Mouse (Mus musculus) left cerebral cortex, postnatal 10 days (tissue): ENCODE measurements at regions not wholly inside any gene's neighbourhood (a gene's known extent, or its start where the extent isn't known, plus 50 kb on each side); places are given as distances from the start of the nearest gene placed in this dataset.

Experiments used
- DNase-seq, 2 experiments: peaks; one replicate each; pipeline ENCODE4 v3.0.0; 2021 to 2022; ENCODE audit warnings: low spot score in 2 of 2, mixed read lengths in 1 of 2; ENCODE audit errors: extremely low spot score in 1 of 2
- intact Hi-C: fragments of 180-260 bp; cut with DNase I; formaldehyde crosslinking; loops from one replicate; pipeline ENCODE4 v1.15.1; 2025

- DNase-seq: no peak
- intact Hi-C loops: no loop called here
Measured at GRCm38 (mm10) chr13:93564902-93565301, 65.3 kb upstream of the Jmy start.

DNA sequence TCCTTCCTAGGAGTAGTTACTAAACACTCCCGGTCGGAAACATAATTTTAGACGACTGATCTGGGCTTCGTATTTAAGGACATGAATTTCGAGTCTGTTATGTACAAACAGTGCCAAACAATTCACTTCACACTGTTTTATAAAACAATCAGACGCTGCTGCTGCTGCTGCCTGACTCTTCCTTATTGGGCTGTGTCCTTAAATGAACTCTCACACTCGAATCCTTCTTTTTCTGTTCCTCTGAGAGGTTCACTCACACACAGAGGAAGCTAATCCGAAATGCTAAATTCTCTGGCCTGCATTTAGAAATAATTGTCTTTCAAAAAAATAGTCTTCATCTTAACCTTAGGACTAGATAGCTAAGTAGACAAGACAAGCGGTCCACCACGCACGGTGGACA, 64.5 kb upstream of the Jmy start:
- intact Hi-C loops: no loop called here
- DNase-seq: no peak

DNA sequence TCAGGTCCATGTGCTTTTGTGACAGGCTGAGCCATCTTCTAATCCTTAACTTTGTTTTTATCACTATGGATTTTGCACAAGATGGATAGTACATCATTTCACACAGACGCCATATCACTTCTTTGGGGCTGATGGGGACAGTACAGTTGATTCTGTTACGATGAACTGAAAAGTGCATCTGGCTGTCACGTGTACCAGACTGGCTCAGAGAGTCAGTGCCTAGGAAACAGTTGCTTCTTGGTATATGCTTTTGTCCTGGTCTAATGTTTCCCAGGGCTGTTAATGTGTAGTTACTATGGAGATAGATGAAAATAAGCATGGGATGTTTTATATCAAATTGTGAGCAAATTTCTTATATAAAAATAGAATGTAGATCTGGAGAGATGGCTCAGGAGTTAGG, 60.7 kb upstream of the Jmy start:
- intact Hi-C loops: no loop called here
- DNase-seq: peak in 1 of 2 experiments; percentile 48

- DNase-seq: no peak
- intact Hi-C loops: loop anchor here (5.0 kb wide), 1 partner anchor 46 kb away; no protein-coding TSS in a partner anchor
Measured at GRCm38 (mm10) chr13:93558603-93559002, 59.0 kb upstream of the Jmy start.

- no peak for DNase-seq
Measured at GRCm38 (mm10) chr13:93556119-93556518, 56.5 kb upstream of the Jmy start.

GRCm38 (mm10) chr13:93554901-93555300, 55.3 kb upstream of the Jmy start:
- intact Hi-C loops: loop anchor here (5.0 kb wide), 1 partner anchor 43 kb away; no protein-coding TSS in a partner anchor
- DNase-seq: no peak

More at GRCm38 (mm10) chr13:93556119-93556518, 56.5 kb upstream of the Jmy start:
- intact Hi-C loops: loop anchor here (5.0 kb wide), 1 partner anchor 44 kb away; no protein-coding TSS in a partner anchor

DNA sequence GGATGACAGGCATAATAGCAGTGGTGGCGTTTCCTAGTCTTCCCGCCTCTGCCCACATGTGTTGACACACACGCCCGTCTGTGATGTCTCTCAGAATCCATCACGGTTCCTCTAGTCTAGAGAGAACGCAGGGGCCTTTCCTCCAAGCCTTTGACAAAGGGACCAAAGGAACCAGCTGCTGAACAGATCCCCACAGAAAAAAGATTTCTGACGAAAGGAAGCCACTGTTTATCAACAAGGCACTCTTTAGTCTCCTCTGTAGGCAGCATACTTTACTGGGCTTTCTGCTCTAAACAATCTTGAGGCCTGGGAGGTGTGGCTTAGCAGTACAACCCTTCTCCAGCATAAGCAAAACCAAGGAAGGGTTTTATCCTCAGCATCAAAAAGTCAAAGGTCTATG, 54.3 kb upstream of the Jmy start:
- intact Hi-C loops: no loop called here

DNA sequence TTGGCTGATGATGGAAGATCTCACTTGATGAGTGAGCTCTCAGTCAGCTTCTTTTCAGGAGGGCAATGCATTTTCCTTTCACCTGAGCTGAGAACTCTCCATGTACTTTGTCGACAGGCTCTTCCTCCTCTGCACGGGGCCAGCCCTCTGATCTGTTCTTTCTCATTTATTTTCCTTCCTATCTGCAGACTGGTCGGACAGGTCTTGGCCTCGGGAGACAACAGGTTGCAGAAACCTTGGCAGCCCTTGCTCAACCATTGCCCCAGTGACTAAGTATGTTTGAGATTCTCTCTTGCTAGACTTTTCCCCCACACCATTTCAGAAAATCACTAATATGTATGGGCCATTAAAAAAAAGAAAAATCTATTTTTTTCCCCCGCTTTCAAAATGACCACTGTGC, 53.7 kb upstream of the Jmy start:
- DNase-seq: no peak
- intact Hi-C loops: no loop called here

More for the DNA sequence above, 54.3 kb upstream of the Jmy start:
- no peak for DNase-seq

GRCm38 (mm10) chr13:93550311-93550710, 50.7 kb upstream of the Jmy start:
- intact Hi-C loops: no loop called here
- DNase-seq: no peak
